Mouse (Mus musculus): ENCODE results near the gene Nckipsd.

- TF ChIP-seq CTCF (IDR thresholded peaks at IDR 0.05; ENCODE audit: low read depth) (peak; percentile 84), EP300 (IDR thresholded peaks at IDR 0.05; ENCODE audit: low read depth) (no peak)
Observed at GRCm38 (mm10) chr9:108808163-108808665, at the start of gene Nckipsd.

Data from heart, postnatal 0 days (tissue).